Mouse (Mus musculus) olfactory bulb, adult 2 months (tissue): ENCODE data around the gene Acp5. TPM values are rescaled to one million over a fixed set of nuclear protein-coding genes. Genes with fewer than 3 reads are reported as not detected.

Source experiments
- H3K27ac ChIP-seq: fragments of 200-500 bp; 2 replicates; pipeline ENCODE4 v1.5.1; 2012; ENCODE audit warnings: low read depth, low read length; ENCODE audit not compliant: insufficient read depth
- H3K4me1 ChIP-seq: fragments of 200-500 bp; 2 replicates; pipeline ENCODE4 v1.6.1; 2012; ENCODE audit warnings: low read length; ENCODE audit not compliant: control insufficient read depth, insufficient read depth
- H3K4me3 ChIP-seq: fragments of 200-500 bp; 2 replicates; pipeline ENCODE4 v1.5.1; 2012; ENCODE audit warnings: mild to moderate bottlenecking, low read depth, low read length, moderate library complexity; ENCODE audit not compliant: insufficient read depth
- CTCF ChIP-seq: fragments of 200-500 bp; IDR thresholded peaks from 2 replicates; pipeline ENCODE4 v1.5.1; 2012; ENCODE audit warnings: low read depth, mild to moderate bottlenecking, low read length, moderate library complexity; ENCODE audit not compliant: insufficient read depth
- POLR2A ChIP-seq: fragments of 200-500 bp; IDR thresholded peaks from 2 replicates; pipeline ENCODE4 v1.6.1; 2012; ENCODE audit warnings: mild to moderate bottlenecking, low read depth, low read length, moderate library complexity; ENCODE audit not compliant: insufficient read depth
- WGBS: fragments of 180-500 bp; shearing (Covaris S2); methylation state at CpG from one replicate; pipeline ENCODE4 v1.1.7; 2018; 5-methylcytosine and 5-hydroxymethylcytosine counted together
- polyA plus RNA-seq: library from polyadenylated mRNA; stranded (reverse); fragments of >200 nt; gene quantifications from 2 replicates; pipeline ENCODE4 v1.2.4, GENCODE M21; 2012; ENCODE audit warnings: low replicate concordance; ENCODE audit not compliant: missing spikeins, insufficient read depth, insufficient read length

The Acp5 gene
- polyA plus RNA-seq, 1 experiment, result not detected

DNA sequence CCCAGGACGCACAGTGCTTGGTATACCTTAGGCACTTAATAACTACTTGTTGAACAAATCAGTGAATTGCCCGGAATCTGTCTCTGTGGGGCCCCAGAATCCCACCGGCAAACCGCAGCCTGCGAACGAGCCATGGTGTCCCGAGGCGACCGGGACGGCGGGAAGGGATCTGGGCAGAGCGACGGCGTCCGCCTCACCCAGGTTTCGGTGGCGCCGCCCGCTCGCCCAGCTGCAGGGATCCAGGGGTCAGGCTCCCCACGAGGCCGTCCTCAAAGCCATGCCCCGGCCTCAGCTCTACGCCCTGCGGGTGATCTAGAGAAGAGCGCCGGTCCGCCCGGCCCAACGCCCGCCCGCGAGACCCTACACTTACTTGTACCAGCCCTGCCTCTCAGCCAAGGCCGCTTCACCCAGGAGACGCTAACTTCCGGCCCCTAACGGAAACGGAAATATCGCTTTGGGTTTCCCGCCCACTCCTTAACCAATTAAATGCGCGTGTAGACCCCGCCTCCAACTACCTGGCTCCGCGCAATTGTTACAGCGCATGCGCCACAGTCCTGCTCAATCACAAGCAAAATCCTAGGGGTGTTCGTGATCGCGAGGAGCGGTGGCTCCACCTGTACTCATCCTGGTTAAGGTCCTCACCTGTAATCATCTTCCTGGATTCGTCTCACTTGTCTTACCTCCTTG, 18.6 kb downstream of the Acp5 start, which contains the start of gene Elof1:
Gene Elof1, minus strand, starts transcription at position 433 of the 687 bp plus-strand sequence.
- H3K4me3 ChIP-seq, result peak within 1 kb of the TSS; percentile 75
- H3K4me1 ChIP-seq, result peaks cover 9% of the 10 kb centered on the region
- H3K27ac ChIP-seq, result 0 out of 2 replicates have a peak within 1 kb of the TSS, but pooled peaks have one; percentile 11
- under 1% methylated on average over 52 of the region's 52 CpGs for WGBS
- TF ChIP-seq CTCF (no peak), POLR2A (peak; percentile 63; the same call in 1 of the 2 replicates)

DNA sequence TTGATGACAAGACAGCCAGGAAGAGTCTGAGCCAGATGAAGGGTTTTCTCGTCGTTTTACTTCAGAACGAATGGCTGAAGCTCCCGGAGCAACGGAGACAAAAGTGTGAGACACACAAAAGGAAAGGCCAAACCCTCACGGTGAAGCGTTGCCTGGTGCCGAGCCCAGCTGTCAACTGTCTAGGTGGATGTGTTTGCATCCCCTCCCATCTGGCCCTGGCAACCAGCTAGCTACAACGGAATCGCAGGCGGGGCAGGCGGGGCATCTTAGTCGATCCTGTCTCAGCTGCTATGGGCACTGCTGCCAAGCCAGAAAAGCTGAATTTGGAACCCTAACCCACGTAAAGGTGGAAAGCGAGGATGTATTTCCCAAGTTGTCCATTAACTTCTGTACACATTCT, 19.4 kb downstream of the Acp5 start:
- peak overlapping the region; percentile 75 for H3K4me3 ChIP-seq
- peaks cover 9% of the 10 kb centered on the region for H3K4me1 ChIP-seq
- 9% methylated on average over 15 of the region's 15 CpGs for WGBS
- no peak overlapping the region for H3K27ac ChIP-seq
- TF ChIP-seq CTCF (no peak), POLR2A (no peak)

DNA sequence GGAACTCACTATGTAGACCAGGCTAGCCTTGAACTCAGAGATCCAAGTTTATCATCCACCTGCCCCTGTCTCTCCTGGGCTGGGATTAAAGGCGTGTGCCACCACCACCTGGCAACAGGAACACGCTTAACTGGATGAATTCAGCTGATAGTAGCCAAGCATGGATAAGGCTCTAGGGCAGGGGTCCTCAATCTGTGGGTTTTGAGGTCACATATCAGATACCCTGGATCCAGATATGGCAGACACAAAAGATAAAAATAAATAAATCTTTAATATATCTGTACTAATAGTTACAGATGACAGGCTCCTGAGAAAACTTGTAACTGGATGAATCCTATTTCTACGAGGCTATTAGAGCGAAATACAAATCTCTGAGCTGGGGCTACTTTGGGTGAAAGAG, 19.9 kb downstream of the Acp5 start:
- H3K27ac ChIP-seq, result no peak overlapping the region
- TF ChIP-seq POLR2A, result no peak
- no peak for TF ChIP-seq CTCF
- 88% methylated on average over 4 of the region's 4 CpGs for WGBS
- H3K4me3 ChIP-seq, result no peak overlapping the region
- H3K4me1 ChIP-seq, result peaks cover 9% of the 10 kb centered on the region

DNA sequence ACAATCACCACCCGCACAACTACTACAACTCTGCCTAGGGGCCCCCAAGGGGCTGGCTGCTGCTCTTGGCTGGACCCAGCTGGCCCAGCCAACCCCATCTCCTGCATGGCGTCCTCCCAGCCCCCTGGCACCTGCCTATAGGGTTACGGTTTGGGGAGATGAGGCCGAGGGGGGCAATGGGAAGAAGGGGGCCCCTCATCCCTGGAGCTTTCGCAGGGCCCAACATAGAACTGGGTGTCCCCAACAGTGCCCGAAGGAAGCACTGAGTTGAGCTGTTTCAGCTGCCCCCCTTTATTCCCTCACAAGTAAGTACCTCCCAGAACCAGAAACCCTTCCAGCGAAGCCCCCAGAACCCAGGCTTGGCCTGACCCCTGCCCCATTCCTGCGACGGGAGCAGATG, 27.3 kb downstream of the Acp5 start:
- no peak for TF ChIP-seq POLR2A
- TF ChIP-seq CTCF, result no peak
- H3K4me3 ChIP-seq, result no peak overlapping the region
- no peaks in the 10 kb centered on the region for H3K4me1 ChIP-seq
- no peak overlapping the region for H3K27ac ChIP-seq
- 91% methylated on average over 9 of the region's 9 CpGs for WGBS

DNA sequence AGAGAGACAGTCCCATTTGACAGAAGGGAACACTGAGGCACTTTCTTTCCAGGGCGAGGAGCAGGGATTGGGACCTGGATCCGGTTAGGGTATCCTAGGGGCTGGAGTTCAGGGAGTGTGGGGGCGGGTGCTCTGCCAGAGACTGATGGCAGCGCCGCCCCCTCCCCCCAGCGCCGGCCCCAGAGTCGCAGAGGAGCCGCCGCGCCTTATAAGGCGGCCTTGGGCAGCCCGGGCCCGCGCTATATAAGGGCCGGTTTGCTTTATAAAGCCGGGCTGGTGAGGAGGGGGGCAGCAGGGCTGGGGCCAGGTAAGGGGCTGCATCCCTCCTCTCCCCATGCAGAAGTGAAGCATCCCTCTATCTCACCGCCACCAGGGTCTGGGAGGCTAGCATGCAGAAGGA, 35.6 kb downstream of the Acp5 start:
- WGBS, result 10% methylated on average over 18 of the region's 18 CpGs
- peaks cover 8% of the 10 kb centered on the region for H3K4me1 ChIP-seq
- TF ChIP-seq CTCF, result no peak
- no peak for TF ChIP-seq POLR2A
- no peak overlapping the region for H3K4me3 ChIP-seq
- H3K27ac ChIP-seq, result no peak overlapping the region

DNA sequence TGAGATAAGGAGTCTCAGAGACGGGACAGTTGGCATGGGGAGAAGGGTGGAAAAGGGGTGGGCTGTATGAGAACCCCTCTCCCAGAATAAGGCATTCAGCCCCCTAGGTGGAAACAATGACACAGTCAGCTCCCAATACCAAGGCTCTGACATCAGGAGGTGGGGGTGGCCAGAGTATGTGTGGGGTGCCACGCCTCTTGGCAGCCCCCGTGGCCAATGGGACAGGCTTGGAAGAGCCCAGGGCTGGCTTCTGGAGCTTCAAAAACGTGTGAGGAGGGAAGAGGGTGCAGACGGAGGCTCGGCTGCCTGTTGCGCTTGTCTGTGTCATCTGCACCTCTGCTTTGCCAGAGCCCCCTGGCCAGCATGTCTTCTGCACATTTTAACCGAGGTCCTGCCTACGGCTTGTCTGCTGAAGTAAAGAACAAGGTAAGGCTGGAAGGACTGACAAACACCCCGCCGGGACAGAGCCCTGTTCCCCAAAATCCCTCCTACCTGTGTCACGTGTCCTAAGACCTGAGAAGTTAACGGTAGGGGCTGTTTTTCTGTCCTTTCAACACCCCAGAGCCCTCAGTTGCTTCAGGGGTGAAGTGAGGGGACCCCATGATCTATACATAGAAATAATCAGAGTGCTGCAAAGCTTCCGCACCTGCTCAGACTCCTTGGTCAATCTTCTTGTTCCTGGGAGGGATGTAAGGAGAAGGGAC, 36.4 kb downstream of the Acp5 start, which contains the start of gene Cnn1:
Gene Cnn1, plus strand, starts transcription at position 224 of the 704 bp plus-strand sequence.
- TF ChIP-seq POLR2A, result no peak
- no peak for TF ChIP-seq CTCF
- Histone ChIP-seq H3K4me1 (peaks cover 8% of the 10 kb centered on the region), H3K4me3 (no peak within 1 kb of the TSS), H3K27ac (no peak within 1 kb of the TSS)
- WGBS, result 10% methylated on average over 14 of the region's 14 CpGs

DNA sequence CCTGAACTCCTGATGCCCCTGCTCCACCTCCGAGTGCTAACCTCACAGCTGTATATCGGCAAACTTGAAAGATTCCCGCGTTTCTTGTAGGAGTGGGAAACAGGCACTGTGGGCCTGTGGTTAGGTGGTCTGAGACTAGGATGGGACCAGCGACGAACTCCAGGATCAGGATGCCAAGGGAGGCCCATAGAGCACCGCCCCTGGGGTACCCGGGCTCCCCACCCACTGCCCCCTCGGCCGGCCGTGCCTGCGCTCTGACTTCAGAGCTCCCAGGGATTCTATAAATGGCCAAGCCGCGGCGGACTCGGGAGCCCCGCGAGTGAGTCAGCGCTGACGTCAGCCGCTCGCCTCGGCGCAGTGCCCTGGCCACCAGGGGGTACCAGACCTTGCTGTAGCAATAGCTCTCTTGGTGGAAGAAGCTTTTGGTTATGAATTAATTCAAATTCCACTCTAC, 39.6 kb downstream of the Acp5 start:
- Histone ChIP-seq H3K4me1 (peaks cover 8% of the 10 kb centered on the region), H3K4me3 (peak overlapping the region; percentile 35), H3K27ac (no peak overlapping the region)
- TF ChIP-seq POLR2A (no peak), CTCF (peak; percentile 55)
- 3% methylated on average over 24 of the region's 24 CpGs for WGBS

DNA sequence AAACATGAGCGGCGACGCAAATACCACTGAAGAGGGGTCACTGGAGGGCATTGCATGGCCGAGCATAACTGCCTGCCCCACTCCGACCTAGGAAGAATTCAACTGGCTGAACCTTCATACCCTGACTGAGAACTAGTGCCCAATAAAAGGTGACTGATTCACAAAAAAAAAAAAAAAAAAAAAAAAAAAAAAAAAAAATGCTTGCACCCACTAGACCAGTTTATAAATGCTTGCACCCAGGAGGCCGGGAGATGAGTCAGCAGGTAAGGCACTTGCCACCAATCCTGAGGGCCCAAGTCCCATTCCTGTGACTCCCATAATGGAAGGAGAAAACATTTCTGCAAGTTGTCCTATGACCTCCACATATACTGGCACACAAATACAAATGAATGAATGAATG, 42.8 kb downstream of the Acp5 start:
- TF ChIP-seq CTCF, result no peak
- no peak for TF ChIP-seq POLR2A
- WGBS, result 85% methylated on average over 6 of the region's 6 CpGs
- Histone ChIP-seq H3K27ac (no peak overlapping the region), H3K4me3 (no peak overlapping the region), H3K4me1 (peaks cover 5% of the 10 kb centered on the region)

DNA sequence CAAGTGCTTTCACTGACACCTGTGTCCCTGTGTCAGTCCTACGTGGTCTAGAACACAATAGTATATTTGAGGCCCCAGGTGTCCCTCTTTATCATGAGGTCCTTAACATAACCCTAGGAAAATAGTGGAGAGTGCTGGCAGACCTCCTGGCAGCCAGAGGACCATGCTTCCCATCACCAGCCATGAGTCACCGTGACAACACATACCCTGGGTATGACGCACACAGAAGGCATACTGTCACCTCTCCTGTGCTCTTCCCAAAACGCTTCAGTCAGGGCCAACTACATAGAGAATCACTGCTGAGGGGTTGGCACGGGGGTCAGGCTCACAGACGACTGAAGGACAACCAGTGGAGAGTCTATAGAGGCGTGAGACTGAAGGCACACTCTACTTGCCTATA, 45.5 kb downstream of the Acp5 start:
- no peak overlapping the region for H3K4me3 ChIP-seq
- H3K27ac ChIP-seq, result no peak overlapping the region
- WGBS, result 81% methylated on average over 7 of the region's 7 CpGs
- H3K4me1 ChIP-seq, result peaks cover 5% of the 10 kb centered on the region; the same call in 1 of the 2 replicates
- TF ChIP-seq CTCF (no peak), POLR2A (no peak)
